Mouse (Mus musculus) gastrocnemius, adult 2 months (tissue): ENCODE measurements around the gene Cx3cr1. TPM values are rescaled to one million over a fixed set of nuclear protein-coding genes. Genes with fewer than 3 reads are reported as not detected.

Experiments used
- DNase-seq: peaks from one replicate; pipeline ENCODE4 v3.0.0; 2022
- H3K27ac ChIP-seq: fragments of 200-600 bp; 2 replicates; pipeline ENCODE4 v1.8.1; 2022; ENCODE audit warnings: mild to moderate bottlenecking
- H3K4me3 ChIP-seq: fragments of 200-600 bp; 2 replicates; pipeline ENCODE4 v1.8.1; 2022; ENCODE audit warnings: mild to moderate bottlenecking, moderate library complexity
- CTCF ChIP-seq: fragments of 200-600 bp; IDR thresholded peaks from 2 replicates; pipeline ENCODE4 v1.8.1; 2022; ENCODE audit warnings: antibody characterized with exemption, mild to moderate bottlenecking, moderate library complexity
- intact Hi-C: fragments of 180-260 bp; cut with DNase I; formaldehyde crosslinking; loops from one replicate; pipeline ENCODE4 v1.15.1; 2025
- total RNA-seq, 2 experiments: library from RNA; stranded (reverse); gene quantifications; 2 replicates each; pipeline ENCODE4 v1.2.3; 2021

Gene Cx3cr1
- total RNA-seq, 2 experiments from 2014 or later, result 0.15 to 0.20 TPM

DNA sequence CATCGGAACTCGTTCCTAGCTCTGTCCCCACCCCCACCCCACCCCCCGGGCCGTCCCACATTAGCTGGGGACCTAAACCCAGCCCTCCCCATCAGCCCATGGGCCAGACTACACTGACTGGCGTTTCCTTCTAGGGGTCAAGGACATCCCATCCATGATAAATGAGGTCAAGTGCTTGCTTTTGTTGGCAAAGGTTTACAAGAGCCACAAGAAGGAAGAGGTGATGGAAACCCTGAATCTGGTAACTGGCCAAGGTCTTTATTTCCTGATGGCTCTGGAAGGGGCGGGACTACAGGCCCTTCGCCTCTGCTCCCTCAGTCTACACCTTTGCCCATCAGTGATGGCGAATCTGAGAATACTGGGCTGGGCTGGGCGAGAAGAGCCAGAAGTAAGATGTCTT, 110.8 kb downstream of the Cx3cr1 start:
- no peak overlapping the region for H3K4me3 ChIP-seq
- intact Hi-C loops, result no loop called here
- no peak for DNase-seq
- H3K27ac ChIP-seq, result no peak overlapping the region
- TF ChIP-seq CTCF, result no peak

DNA sequence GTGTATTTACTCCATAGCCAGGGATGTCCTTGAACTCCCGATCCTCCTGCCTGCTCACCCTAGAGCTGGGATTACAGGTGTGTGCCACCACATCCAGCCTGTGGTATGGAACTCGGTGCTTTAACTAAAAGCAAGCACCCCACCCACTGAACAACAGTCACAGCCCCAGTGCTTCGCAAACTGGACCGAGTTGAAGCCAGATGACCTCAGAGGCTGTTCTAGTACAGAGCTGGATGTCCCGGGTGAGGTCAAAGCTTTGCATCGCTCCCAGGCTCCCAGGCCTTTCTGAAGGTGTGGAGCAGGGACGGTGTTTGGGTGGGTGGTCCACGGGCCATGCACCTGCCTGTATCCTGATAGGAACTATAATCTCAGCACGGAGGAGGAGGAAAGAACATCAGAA, 118.3 kb downstream of the Cx3cr1 start:
- Histone ChIP-seq H3K4me3 (no peak overlapping the region), H3K27ac (no peak overlapping the region)
- no peak for DNase-seq
- intact Hi-C loops, result no loop called here
- TF ChIP-seq CTCF, result no peak

DNA sequence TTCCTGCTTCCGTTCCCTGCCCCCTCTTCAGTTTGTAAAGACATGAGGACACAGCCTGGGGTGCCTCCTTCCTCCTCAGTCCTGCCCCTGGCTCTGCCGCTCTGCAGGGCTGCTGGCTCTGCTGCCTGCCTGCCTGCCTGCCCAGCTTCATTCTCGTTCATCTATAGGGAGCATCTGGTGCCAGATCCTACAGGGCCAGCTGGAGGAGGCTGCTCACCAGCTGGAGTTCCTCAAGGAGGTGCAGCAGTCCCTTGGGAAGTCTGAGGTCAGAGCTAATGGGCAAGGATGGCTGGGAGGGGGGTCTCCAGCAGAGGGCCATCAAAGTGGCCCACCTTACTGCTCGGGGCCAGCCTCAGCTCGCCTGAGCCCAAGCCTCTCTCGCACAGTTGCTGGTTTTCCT, 119.2 kb downstream of the Cx3cr1 start:
- intact Hi-C loops, result no loop called here
- TF ChIP-seq CTCF, result no peak

DNA sequence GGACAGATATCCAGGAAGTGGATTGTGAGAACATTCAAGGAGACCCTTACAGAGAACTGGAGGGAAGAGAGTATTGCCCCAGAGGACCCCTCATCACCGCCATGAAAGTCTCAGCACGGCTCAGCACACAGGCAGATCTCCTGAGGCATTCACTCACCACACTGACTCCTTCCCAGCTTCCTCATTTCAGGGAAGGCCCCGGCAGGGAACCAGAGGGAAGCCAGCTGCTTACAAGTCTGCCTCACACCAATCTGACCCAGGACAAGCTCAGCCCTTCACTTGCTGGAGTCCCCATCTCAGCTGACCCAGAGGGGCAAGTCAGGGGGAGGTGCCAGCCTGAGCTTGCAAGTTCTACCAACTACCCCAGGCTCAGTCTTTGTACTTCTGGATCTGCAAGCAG, 120.9 kb downstream of the Cx3cr1 start:
- no peak overlapping the region for H3K4me3 ChIP-seq
- TF ChIP-seq CTCF, result no peak
- H3K27ac ChIP-seq, result no peak overlapping the region
- intact Hi-C loops, result no loop called here
- no peak for DNase-seq

More for the DNA sequence above, 119.2 kb downstream of the Cx3cr1 start:
- no peak overlapping the region for H3K27ac ChIP-seq
- no peak for DNase-seq
- H3K4me3 ChIP-seq, result no peak overlapping the region

DNA sequence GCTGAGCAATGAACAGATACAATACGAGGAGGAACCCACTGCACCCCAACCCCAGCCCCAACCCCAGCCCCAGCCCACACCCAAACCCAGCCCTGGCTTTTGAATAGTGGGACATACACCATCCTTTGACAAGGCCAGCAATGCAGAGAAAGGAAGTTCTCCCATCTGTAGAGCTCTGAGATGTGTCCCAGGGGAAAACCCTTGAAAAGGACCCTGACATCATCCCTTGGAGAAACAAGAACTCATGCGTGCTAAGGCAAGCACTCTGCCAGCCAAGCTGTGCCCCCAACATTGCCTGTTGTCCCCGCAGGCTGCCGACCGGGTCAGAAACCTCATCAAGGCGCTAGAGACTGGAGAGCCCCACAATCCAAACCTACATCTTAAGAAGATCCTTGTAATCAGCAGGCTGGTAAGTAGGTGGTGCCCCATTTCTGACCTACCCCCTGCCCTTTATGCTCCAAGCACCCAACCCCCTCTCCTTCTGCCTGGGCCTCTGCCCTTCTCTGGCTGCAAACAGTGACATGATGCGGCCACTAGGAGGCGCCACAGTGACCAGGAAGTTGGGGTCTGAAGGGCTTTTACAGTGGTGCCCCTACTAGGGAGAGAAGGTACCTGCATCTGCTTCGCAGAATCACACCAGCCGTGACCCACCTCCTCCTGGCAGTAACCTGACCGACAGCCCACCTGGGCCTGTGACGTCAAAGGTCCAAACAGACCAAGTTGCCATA, 124.3 kb downstream of the Cx3cr1 start:
- DNase-seq, result no peak
- intact Hi-C loops, result no loop called here
- Histone ChIP-seq H3K4me3 (no peak overlapping the region), H3K27ac (no peak overlapping the region)
- TF ChIP-seq CTCF, result peak; percentile 55

DNA sequence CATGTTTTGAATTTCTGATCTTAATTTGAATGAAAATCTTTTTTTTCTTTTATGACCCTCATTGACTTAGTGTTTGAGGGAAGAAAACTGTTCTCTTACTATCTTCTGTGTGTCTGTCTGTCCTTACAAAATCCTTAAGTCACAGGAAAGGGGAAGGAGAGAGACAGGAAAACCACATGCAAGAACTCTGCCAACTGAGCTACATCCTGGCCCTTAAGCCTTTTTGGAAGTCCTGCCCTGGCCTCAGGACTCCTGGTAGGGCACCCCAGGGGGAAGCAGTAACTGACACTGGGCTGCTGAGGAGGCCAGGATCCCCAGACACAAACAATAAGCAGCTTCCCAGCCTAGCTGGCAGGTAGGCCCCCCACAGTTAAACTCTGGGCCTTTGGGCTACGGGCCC, 126.4 kb downstream of the Cx3cr1 start:
- no peak for DNase-seq
- intact Hi-C loops, result no loop called here
- no peak for TF ChIP-seq CTCF
- no peak overlapping the region for H3K4me3 ChIP-seq
- H3K27ac ChIP-seq, result no peak overlapping the region

DNA sequence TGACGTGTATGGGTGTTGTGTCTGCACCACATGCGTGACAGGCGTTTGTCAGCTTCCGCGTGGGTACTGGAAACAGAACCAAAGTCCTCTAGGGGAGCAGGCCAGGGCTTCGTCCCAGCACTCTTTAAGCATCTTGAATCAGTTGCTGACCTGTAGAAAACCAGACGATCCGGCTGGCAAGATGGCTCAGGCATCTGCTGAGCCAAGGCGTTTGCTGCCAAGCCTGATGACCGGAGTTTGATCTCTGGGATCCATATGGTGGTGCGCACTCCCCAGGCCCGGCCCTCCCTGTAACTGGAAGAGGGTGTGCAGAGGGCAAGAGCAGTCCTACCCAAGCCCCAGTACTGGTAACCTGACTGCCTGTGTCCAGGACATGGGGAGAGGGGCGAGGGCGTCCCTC, 127.8 kb downstream of the Cx3cr1 start:
- no peak overlapping the region for H3K4me3 ChIP-seq
- DNase-seq, result peak; percentile 30
- intact Hi-C loops, result no loop called here
- no peak for TF ChIP-seq CTCF
- no peak overlapping the region for H3K27ac ChIP-seq

DNA sequence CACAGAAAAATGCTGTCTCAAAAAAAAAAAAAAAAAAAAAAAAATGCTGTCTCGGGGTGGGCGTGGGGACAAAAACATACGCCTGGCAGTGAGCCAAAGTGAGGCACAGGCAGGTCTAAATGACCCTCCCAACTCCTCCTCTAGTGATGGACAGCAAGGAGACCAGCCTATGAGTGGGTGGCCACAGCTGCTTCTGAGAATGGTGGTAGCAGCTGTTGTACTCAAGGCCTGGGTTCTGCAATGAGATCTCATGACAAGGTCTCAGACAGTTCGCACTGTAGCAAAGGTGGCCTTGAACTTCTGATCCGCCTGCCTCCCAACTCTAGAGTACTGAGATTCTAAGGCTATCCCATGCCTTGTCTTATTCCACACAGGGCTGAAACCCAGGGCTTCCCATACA, 128.3 kb downstream of the Cx3cr1 start:
- DNase-seq, result no peak
- Histone ChIP-seq H3K27ac (no peak overlapping the region), H3K4me3 (no peak overlapping the region)
- intact Hi-C loops, result no loop called here
- no peak for TF ChIP-seq CTCF

DNA sequence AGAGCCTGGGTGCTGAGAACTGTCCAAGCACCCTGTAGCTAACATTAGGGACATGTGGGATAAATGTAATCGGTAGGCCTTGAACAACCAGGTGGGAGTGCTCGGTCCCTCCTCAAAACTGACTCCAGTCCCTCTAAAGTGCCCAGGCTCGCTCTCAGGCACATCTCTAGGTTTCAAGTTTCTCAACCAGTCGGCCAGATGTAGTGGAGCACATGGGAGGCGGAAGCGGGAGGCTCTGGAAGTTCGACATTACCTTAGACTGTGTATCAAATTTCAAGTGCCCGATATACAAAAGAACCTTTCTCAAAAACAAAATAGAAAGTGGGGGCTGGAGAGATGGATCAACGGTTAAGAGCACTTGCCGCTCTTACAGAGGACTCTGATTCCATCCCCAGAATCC, 130.0 kb downstream of the Cx3cr1 start:
- intact Hi-C loops, result loop anchor here (10.0 kb wide), 1 partner anchor 135 kb away; no protein-coding TSS in a partner anchor

DNA sequence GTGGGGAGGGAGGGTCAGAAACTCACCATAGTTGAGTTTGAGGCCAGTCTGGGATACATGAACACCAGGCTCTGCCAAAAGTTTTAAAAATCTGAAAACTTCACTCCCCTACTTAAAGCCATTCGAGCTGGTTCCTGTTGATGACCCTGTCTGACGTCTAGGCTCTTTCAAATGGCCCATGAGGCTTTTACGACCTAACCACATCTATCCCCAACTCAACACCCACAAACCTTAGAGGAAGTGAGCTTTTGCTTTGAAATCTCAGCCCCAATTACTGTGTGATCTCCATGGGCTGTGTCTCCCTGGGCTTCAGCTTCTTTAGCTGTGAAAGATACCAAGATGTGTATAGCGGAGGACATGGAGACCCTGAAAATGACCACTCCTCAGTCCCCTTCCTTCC, 131.2 kb downstream of the Cx3cr1 start:
- no peak overlapping the region for H3K27ac ChIP-seq
- TF ChIP-seq CTCF, result no peak
- intact Hi-C loops, result loop anchor here (10.0 kb wide), 1 partner anchor 136 kb away; no protein-coding TSS in a partner anchor
- no peak for DNase-seq
- no peak overlapping the region for H3K4me3 ChIP-seq

More for the DNA sequence above, 130.0 kb downstream of the Cx3cr1 start:
- Histone ChIP-seq H3K4me3 (no peak overlapping the region), H3K27ac (no peak overlapping the region)
- DNase-seq, result no peak
- TF ChIP-seq CTCF, result no peak

DNA sequence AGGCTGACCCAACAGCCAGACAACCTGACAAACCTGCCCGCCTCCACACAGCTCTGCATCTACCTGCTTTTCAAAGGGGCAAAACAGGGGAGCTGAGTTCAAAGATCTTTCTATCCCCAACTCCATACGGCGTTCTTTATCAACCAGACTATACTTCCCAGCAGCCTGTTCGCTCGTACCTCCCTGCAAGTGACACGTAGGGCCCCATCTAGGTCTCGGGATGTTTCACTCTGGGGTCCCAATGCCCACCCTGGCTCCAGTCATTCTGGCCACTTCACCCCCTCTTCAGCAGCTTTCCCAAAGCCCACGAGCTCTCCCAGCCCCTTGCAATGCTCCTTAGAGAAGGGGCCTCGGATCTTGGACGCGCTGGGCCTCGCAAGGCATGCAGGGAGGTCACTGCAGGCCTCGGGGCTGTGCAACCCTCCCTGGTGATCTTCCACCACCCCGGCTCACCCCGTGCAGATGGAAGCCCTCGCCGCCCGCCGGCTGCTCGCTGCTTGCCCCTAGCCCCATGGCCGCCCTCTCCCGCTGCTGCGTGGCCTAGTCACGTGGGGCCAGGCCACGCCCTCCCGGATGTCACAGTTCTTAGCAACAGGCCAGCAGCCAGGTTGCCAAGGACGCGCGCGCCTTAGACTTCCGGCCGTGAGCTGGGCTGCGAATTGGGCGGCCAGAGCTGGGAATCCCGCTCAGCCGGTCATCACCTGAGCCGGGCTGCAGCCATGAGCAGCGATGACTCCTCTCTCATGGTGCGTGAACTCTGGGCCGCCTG, 132.5 kb downstream of the Cx3cr1 start, which contains the start of the genes Gorasp1 and Ttc21a:
TSS of gene Gorasp1 (minus strand) at position 561 of the 769 bp plus-strand sequence.
TSS of gene Ttc21a (plus strand) at position 602 of the 769 bp plus-strand sequence.
- H3K27ac ChIP-seq, result peak within 1 kb of the TSS; percentile 93
- intact Hi-C loops, result loop anchor here (10.0 kb wide), 1 partner anchor 138 kb away; no protein-coding TSS in a partner anchor
- DNase-seq, result peak; percentile 97
- H3K4me3 ChIP-seq, result peak within 1 kb of the TSS; percentile 96
- no peak for TF ChIP-seq CTCF

DNA sequence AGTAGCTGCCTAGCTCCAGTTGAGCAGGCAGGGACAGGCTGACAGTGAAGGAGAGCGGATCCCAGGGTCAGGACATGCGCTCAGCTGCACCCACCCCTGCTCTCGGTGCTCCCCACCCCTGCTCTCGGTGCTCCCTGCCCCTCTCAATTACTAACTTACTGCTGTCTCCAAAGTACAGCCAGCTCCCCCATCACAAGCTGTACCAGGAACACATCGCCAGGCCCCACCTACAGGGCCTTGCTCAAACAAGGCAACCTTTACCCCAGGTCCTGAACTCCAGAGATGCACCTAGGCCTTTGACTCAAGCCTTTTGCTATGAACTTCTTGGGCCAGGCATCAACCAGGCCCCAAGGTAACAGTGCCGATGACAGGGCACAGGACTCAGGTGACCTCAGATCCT, 136.0 kb downstream of the Cx3cr1 start:
- no peak for DNase-seq
- intact Hi-C loops, result loop anchor here (10.0 kb wide), 1 partner anchor 141 kb away; no protein-coding TSS in a partner anchor
- TF ChIP-seq CTCF, result no peak
- H3K4me3 ChIP-seq, result no peak overlapping the region
- no peak overlapping the region for H3K27ac ChIP-seq

DNA sequence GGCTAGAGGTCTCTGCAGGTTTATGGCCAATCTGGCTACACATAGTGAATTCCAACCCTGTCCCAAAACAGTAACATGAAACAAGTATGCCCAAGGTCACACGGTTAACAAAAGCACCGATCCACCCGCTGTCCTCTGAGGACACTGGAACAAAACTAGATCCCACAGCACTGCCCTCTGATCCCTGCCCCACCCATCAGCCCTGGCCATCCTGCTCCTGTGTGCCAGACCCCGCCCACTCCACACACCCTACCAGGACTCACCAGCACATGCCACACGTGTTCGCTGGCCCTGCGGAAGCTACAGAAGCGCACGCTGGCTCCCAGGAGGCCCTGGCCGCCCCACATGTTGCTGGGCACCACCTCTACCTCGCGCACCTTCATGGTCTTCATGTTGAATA, 137.3 kb downstream of the Cx3cr1 start:
- TF ChIP-seq CTCF, result no peak

More for the DNA sequence above, 137.3 kb downstream of the Cx3cr1 start:
- H3K4me3 ChIP-seq, result no peak overlapping the region
- DNase-seq, result no peak
- intact Hi-C loops, result loop anchor here (10.0 kb wide), 1 partner anchor 142 kb away; no protein-coding TSS in a partner anchor
- no peak overlapping the region for H3K27ac ChIP-seq
